ENCODE assay signal across 8 mouse cellular contexts in the genomic region with DNA sequence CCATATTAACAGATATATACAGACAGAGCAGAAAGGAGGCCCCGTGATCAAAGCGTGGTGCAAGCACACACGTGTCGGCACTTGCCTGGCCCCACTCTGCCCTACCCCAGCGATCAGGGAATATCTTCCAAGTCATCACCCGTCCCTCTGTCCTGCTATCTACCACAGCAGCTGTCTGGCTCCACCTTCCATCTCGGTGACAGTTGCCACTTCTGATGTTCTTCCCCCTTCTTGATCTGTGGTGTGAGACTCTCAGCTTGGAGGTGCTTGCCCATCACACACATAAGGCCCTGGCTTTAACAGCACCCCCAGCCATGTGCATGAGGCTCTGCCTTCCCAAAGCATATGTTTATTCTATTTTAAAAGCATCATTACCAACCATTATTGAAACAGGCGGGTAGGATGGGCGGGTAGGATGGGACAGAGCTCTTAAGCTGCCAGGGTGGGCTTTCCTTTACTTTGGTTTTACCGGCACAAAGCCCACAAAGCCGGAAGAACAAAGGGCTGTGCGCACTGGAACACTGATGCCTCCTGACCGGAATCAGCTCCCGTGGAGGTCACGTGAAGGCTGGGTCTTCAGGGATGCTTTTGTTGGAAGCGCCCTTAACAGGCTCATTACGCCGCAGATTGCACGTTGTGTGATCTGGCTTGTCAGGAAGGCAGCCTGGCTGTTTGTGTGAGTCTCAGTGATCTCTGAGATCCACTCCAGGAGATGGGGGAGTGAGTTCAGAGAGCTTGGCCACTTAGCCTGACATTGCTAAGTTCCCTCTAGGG. TPM values are rescaled to one million over a fixed set of nuclear protein-coding genes. Genes with fewer than 3 reads are reported as not detected.
DNase-seq lines count a peak whose midpoint lies in the region; ATAC-seq and TF ChIP-seq lines count a peak whose summit lies in the region.

No protein-coding gene starts in this region.

- H3K27ac ChIP-seq in lung, embryonic 16.5 days (ENCODE audit: low read length) = no peak overlapping the region
- H3K27ac ChIP-seq in forebrain, embryonic 16.5 days (ENCODE audit: low read length) = peak overlapping the region; percentile 8; the same call in 1 of the 2 replicates
- peak overlapping the region; percentile 25; the same call in 1 of the 2 replicates for H3K27ac ChIP-seq in stomach, embryonic 16.5 days (ENCODE audit: low read length)

- no peak overlapping the region for H3K9ac ChIP-seq in lung, embryonic 16.5 days (ENCODE audit: low read length)
- H3K9ac ChIP-seq in forebrain, embryonic 16.5 days (replicated peaks; ENCODE audit: low read depth, low read length) = peak overlapping the region; percentile 5
- no peak overlapping the region for H3K9ac ChIP-seq in stomach, embryonic 16.5 days (ENCODE audit: low read length)

- no peaks in the 10 kb centered on the region for H3K9me3 ChIP-seq in lung, embryonic 16.5 days (ENCODE audit: control insufficient read depth, low read length)
- H3K9me3 ChIP-seq in forebrain, embryonic 16.5 days (ENCODE audit: control insufficient read depth, low read length) = no peaks in the 10 kb centered on the region
- H3K9me3 ChIP-seq in stomach, embryonic 16.5 days (replicated peaks; ENCODE audit: control insufficient read depth, low read length) = no peaks in the 10 kb centered on the region

- H3K4me3 ChIP-seq in lung, embryonic 16.5 days (ENCODE audit: low read length) = no peak overlapping the region
- H3K4me3 ChIP-seq in lung, adult 2 months (replicated peaks; ENCODE audit: extremely low read depth, low read depth, low read length) = no peak overlapping the region
- H3K4me3 ChIP-seq in forebrain, embryonic 16.5 days (replicated peaks; ENCODE audit: low read length) = no peak overlapping the region
- no peak overlapping the region for H3K4me3 ChIP-seq in stomach, embryonic 16.5 days (replicated peaks; ENCODE audit: low read length)

- no peaks in the 10 kb centered on the region for H3K36me3 ChIP-seq in lung, embryonic 16.5 days (ENCODE audit: control insufficient read depth, insufficient read depth, low read length)
- no peaks in the 10 kb centered on the region for H3K36me3 ChIP-seq in forebrain, embryonic 16.5 days (ENCODE audit: control insufficient read depth, insufficient read depth)
- H3K36me3 ChIP-seq in stomach, embryonic 16.5 days (ENCODE audit: control insufficient read depth, insufficient read depth, low read length) = no peaks in the 10 kb centered on the region

- no peak for DNase-seq in lung, adult 2 months
- peak; percentile 52 for DNase-seq in mesoderm, embryonic 11.5 days (ENCODE audit: low read depth, low spot score)
- DNase-seq in layer of hippocampus, postnatal 25 days (ENCODE audit: extremely low spot score in 1 of 2, low spot score in 1 of 2) = no peak
- no peak for DNase-seq in frontal cortex, postnatal 25 days (ENCODE audit: low spot score in 2 of 2)
- no peak for DNase-seq in right cerebral cortex, postnatal 10 days (ENCODE audit: low spot score in 2 of 2)

- WGBS in lung, embryonic 16.5 days = 59% methylated on average over 19 of the region's 19 CpGs
- 74% methylated on average over 19 of the region's 19 CpGs for WGBS in lung, adult 2 months
- WGBS in forebrain, embryonic 16.5 days = 21% methylated on average over 19 of the region's 19 CpGs
- 56% methylated on average over 19 of the region's 19 CpGs for WGBS in stomach, embryonic 16.5 days

- ATAC-seq in lung, embryonic 16.5 days (ENCODE audit: low read depth) = 0 out of 2 replicates have a peak, but pooled peaks have one; percentile 20
- ATAC-seq in forebrain, embryonic 16.5 days = peak; percentile 68
- ATAC-seq in stomach, embryonic 16.5 days (ENCODE audit: insufficient read depth, low FRiP score) = peak; percentile 42; the same call in 1 of the 2 replicates

- H3K4me1 ChIP-seq in lung, embryonic 16.5 days (replicated peaks; ENCODE audit: control insufficient read depth, insufficient read depth, low read length) = no peaks in the 10 kb centered on the region
- H3K4me1 ChIP-seq in lung, adult 2 months (ENCODE audit: control insufficient read depth, insufficient read depth, low read length) = no peaks in the 10 kb centered on the region
- H3K4me1 ChIP-seq in forebrain, embryonic 16.5 days (replicated peaks; ENCODE audit: control insufficient read depth, insufficient read depth, low read length) = peaks cover 12% of the 10 kb centered on the region
- H3K4me1 ChIP-seq in stomach, embryonic 16.5 days (ENCODE audit: control insufficient read depth, insufficient read depth, low read length) = peaks cover 10% of the 10 kb centered on the region; the same call in 1 of the 2 replicates

- H3K4me2 ChIP-seq in lung, embryonic 16.5 days (ENCODE audit: low read depth, low read length) = no peak overlapping the region
- H3K4me2 ChIP-seq in forebrain, embryonic 16.5 days (ENCODE audit: low read length) = peak overlapping the region; percentile 23
- H3K4me2 ChIP-seq in stomach, embryonic 16.5 days (ENCODE audit: low read depth, low read length) = no peak overlapping the region

- TF ChIP-seq CTCF in lung, adult 2 months (IDR thresholded peaks at IDR 0.05; ENCODE audit: insufficient read depth, low read length) = no peak

- H3K27me3 ChIP-seq in lung, embryonic 16.5 days (ENCODE audit: control insufficient read depth, insufficient read depth, low read depth, low read length) = no peaks in the 10 kb centered on the region
- H3K27me3 ChIP-seq in forebrain, embryonic 16.5 days (replicated peaks; ENCODE audit: control insufficient read depth, insufficient read depth, low read length) = no peaks in the 10 kb centered on the region
- H3K27me3 ChIP-seq in stomach, embryonic 16.5 days (ENCODE audit: control insufficient read depth, insufficient read depth, low read length) = no peaks in the 10 kb centered on the region

- TF ChIP-seq POLR2A in lung, adult 2 months (IDR thresholded peaks at IDR 0.05; ENCODE audit: borderline replicate concordance, extremely low read depth, low read depth, low read length) = no peak

RNA-seq across cellular contexts. Expression of a gene that starts 34.4 kb away (rescaled TPM):
- 1.2 and 1.5 TPM in 2 replicates for polyA plus RNA-seq in lung, embryonic 16.5 days (2015; fragmentation: Nextera tagmentation; extraction: Ambion mirVana)
- polyA plus RNA-seq in lung, adult 2 months (2012; rRNA removed) = 12.6 and 15.7 TPM in 2 replicates
- 3.4 TPM in 2 replicates for polyA plus RNA-seq in forebrain, embryonic 16.5 days (2015; fragmentation: Nextera tagmentation; extraction: Ambion mirVana)
- polyA plus RNA-seq in stomach, embryonic 16.5 days (2015; fragmentation: Nextera tagmentation; extraction: Ambion mirVana) = 0.85 and 1.1 TPM in 2 replicates
- 10 to 100 TPM; 50.8 to 55.0 TPM for total RNA-seq in layer of hippocampus, postnatal 25 days (2021)
